Mouse (Mus musculus) layer of hippocampus, adult 8-10 months (tissue): ENCODE data around the gene Susd6. TPM values are rescaled to one million over a fixed set of nuclear protein-coding genes. Genes with fewer than 3 reads are reported as not detected.

Experiments
- DNase-seq, 2 experiments: peaks; one replicate each; pipeline ENCODE4 v3.0.0; 2022; ENCODE audit warnings: low spot score in 2 of 2
- total RNA-seq, 4 experiments: library from RNA; stranded (reverse); gene quantifications; 2 replicates each; pipeline ENCODE4 v1.2.4; 2022

Susd6 gene
- total RNA-seq: 10 to 100 TPM; 62.8 to 67.0 (median 65.0) TPM

DNA sequence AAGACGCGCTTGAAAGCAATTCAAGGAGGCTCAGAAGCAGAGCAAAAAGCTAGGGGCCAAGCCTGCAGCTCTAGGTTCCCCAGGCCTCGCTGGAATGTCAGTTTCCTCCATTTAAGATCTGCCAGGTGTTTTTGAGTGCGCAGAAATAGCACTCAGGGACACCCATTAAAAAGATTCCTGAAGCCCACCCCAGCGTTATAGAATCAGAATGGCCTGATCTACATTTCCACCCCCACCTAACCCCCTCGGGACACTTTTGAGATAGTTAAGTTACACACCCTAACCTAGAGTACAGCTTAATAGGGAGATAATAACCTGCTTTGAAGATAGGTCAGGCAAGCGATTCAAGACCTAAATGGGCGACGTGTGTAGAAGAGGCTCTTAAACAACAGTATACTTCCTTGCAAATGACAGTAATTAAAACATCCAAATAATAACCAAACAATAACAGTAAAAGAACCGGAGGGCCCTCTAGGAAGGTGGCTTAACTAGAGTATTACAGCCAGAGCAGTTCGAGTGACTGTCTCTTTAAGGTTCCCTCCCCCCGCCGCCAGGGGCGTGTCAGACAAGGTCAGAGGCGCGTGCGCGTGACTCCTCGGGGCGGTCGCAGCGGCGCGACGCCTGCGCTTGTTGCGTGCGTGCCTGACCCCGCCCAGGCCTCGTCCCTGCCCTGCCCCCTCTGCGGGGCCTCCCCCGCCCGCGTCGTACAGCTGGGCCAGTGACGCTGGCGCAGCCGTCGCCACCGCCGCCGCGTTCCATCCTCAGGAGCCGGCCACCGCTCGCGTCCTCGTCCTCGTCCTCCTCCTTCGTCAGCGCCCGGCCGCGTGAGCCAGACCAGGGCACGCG lies at the start of gene Susd6:
Susd6 (plus strand) TSS at position 662 of the 846 bp plus-strand sequence.
- peak; percentile 97 to 99 for DNase-seq

DNA sequence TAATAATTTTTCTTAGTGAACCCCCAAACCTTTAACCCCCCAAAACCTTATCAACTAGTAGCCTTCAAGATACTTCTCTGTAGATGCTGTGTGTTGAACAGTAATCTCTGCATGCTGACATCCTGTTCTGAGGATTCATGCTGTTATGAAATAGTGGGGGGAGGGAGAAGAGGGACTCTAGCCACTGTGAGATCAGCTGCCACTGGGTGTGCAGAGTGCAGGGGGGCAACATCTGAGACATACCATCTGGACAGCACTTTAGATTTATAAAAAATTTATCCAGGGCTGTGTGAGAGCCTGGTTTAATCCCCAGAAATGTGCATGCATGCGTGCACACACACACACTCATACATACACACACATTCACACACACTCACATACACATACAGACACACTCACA lies 45.7 kb upstream of the Susd6 start:
- no peak for DNase-seq

- DNase-seq: peak; percentile 39 to 49
Observed at GRCm38 (mm10) chr12:80746031-80746813, 44.1 kb upstream of the Susd6 start.

- DNase-seq: no peak
Observed at GRCm38 (mm10) chr12:80751556-80751955, 38.8 kb upstream of the Susd6 start.

GRCm38 (mm10) chr12:80757751-80758558 lies 32.4 kb upstream of the Susd6 start:
- no peak for DNase-seq

GRCm38 (mm10) chr12:80758559-80759386 lies 31.5 kb upstream of the Susd6 start:
- DNase-seq: no peak

DNA sequence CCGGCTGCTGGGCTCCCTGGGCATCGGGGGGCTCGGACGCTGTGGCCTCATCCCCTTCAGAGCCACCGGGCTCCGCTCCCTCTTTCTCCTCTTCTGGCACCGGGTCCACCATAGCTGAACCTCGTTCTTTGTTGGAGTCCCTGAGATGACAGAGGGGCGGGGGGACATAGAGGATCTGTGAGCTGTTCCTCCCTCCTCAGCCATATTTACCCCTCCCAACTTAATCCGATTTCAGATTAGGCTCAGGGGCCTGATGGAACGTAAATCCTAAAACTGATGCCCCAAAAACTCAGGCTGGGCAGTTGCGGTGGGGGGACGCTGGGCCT lies 31.0 kb upstream of the Susd6 start:
- no peak for DNase-seq

GRCm38 (mm10) chr12:80759713-80760395 lies 30.5 kb upstream of the Susd6 start:
- peak; percentile 18 to 49 for DNase-seq

- peak; percentile 72 to 89 for DNase-seq
Observed at GRCm38 (mm10) chr12:80760396-80760801, 29.9 kb upstream of the Susd6 start, which contains the start of gene Ccdc177. TSS of gene Ccdc177 (minus strand) at chr12:80760687.

GRCm38 (mm10) chr12:80762982-80763381 lies 27.3 kb upstream of the Susd6 start:
- DNase-seq: no peak

GRCm38 (mm10) chr12:80764116-80764515 lies 26.2 kb upstream of the Susd6 start:
- DNase-seq: no peak

- peak; percentile 31 to 79 for DNase-seq
Observed at GRCm38 (mm10) chr12:80769697-80770096, 20.6 kb upstream of the Susd6 start.

DNA sequence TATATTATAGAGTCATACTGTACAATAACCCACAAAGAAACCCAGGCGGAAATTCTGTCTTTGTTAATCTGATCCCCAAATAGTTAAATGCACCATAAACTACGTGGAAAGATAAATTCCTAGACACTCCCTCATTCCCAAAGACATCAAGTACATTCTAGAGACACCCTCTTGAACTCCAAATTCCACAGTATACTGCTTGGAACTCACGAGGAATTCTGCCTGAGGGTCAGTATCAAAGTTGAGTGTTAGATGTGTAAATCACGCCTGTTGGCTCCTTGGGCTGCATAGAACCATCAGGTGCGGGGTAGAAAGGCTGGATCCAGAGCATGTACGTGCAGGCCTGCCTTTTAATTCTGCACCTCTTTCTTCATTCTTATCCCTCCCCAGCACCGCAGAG lies 15.5 kb upstream of the Susd6 start:
- DNase-seq: no peak

DNA sequence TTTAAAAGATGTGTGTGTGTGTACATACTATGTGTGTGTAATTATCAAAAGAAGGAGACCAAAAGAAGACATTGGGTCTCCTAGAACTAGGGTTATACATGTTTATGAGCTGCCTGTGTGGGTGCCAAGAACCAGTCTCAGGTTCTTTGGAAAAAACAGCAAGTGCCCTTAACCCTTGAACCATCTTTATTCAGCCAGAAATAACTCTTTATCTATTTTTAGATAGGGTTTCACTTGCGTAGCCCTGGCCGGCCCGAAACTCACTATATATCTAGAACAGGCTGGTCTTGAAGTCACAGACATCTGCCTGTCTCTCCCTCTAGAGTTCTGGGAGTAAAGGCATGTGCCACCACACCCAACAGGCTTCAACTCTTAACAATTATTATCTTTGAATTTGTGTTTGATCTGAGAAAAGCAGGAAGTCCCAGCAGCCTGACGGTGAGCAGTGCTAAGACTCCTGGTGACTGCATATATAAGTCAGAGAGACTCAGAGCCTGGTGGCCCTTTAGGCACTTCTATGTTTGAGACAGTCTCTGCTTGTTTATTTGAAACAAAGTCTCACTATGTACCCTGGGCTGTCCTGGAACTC lies 14.2 kb upstream of the Susd6 start:
- DNase-seq: no peak

DNA sequence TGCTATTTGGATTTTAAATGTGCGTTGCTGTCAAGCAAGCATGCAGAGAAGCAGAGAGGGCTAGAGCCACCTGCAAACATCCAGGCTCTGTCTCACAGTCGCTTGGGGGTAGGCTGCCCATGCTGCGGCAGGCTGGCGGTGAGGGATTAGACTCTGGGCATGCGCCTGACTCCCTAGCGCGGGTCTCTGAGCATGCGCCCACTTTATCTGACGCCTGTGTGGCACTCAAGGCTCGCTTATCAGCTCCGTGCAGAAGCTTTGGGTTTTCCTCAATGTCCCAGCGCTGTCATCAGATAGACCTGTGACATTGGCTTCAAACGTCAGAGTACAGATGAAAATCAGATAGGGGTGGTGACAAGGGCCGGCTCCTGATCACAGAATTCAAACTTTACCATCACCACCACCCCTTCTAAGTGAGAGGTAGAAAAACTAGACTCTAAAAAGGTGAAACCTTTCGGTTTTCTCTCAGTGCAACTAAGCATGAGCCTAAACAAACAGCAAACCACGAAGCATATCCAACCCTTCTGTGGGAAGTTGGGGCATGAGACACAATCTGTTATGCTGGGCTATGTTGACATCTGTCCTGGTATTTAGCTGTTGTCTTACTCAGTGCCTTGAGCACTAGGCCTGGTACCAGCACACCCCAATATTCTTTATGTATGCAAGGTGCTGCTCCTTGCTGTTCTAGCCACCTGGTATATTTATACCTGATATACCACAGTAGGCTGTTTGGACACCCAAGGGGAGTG lies 11.9 kb upstream of the Susd6 start:
- no peak for DNase-seq

DNA sequence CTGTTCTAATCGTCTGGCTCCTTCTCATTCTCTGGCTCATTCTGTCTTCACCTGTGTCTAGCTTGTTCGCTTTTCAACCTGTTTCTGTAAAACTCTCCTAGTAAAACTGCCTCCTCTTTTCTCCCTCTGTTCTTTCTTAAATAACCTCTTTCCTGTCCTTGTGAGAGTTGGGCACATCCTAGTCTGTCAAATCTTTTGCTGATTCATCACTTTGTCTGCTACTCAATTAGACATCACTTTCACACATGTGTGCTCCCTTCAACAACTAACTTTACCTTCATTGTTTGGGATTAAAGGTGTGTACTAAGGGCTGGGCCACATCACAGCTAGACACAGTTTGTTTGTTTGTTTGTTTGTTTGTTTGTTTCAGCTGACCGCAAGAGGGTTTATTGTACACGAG lies 10.6 kb upstream of the Susd6 start:
- no peak for DNase-seq

DNA sequence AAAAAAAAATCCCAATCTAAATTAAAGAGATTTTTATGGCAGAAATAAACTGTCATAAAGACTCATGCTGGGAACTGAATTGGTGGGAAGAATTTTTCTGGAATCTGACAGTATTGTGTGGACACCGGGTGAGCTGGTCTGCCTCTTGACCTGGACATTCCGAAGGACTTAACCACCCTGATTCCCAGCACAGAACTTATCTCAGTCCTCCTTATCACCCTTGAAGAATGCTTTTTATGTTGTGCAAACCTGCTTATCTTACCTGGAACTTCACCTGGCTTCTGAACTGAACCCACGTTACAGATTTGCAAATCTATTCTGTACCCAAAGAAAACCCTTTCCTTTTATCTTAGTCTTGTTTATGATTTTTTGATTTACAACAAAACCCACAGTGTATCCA lies 8.1 kb upstream of the Susd6 start:
- DNase-seq: no peak

DNA sequence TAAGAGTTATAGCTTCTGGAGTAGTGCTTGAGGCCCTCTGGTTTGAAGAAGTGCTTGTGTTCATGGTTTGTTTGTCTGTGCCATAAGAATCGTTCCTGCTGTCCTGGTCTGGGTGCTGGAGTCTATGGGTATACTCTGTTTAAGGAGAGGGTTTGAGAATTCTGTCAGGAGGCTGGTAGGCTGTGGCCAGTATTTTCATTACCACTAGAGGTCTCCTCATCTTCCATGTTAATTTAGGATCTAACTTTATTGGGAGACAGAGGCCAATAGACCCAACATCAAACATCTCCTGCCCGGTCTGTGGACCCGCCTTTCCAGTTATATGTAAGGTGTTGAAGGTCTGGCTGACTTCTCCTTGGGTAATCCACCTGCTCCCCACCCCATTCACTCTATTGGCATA lies 7.4 kb upstream of the Susd6 start:
- no peak for DNase-seq

- DNase-seq: no peak
Observed at GRCm38 (mm10) chr12:80783889-80784288, 6.4 kb upstream of the Susd6 start.
